Mouse (Mus musculus) layer of hippocampus, adult 11-12 months (tissue): ENCODE measurements at regions not wholly inside any gene's neighbourhood (a gene's known extent, or its start where the extent isn't known, plus 50 kb on each side); places are given as distances from the start of the nearest gene placed in this dataset.
"Not testable (repeated sequence)": the region's sequence is repeated elsewhere in the genome, so short reads cannot be mapped to it uniquely, and the experiment has no call there.

ENCODE experiments used
- DNase-seq: peaks from one replicate; pipeline ENCODE4 v3.0.0; 2022; ENCODE audit warnings: low spot score

DNA sequence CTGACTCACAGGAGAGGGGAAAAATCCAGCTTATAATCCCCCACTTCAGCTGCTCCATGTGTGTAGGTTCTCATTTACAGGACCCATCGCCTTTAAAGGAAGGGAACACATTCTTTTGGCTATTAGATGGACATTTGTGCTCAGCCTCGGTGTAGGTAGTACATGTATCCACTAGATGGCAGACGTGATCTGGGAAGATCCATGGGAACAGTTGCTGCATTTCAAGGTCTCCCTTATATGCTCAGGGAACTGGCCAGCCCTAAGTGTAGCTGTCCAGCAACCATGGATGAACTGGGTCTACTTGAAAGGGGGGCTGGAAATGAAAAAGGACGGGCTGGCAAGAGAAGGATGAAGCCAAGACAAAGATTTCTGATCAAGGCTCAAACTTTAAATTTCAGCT is 124.0 kb downstream of the Akain1 start:
- peak; percentile 70 for DNase-seq

DNA sequence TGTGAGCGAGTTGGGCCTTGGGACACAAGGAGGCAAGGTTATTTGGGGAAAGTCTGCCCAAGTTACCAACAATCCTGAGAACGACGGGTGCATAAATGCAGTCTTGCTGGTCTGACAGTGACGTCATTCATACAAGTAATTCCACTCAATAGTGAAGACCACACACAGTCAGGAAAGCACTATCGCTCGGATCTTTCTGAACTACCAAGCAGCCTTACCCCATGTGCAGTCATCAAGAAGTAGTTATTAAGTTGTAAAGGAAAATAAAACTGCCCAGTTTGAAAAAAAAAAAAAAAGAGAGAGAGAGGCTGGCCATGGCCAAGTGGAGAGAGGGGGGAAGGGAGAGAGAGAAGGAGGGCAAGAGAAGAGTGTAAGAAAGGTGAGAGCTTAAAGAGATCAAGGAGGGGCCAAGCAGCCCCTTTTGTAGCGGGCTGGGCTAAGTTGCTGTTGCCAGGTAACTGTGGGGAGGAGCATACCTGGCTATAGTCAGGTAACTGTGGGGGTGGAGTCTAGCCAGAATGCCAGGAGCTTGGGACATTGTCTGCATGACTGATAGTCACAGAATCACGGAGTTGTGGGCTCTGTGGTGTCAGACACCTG is 132.0 kb downstream of the Akain1 start:
- not testable (repeated sequence) for DNase-seq

- DNase-seq, result no peak
Observed at GRCm38 (mm10) chr17:69590553-69590952, 151.4 kb downstream of the Akain1 start.

- DNase-seq, result no peak
Observed at GRCm38 (mm10) chr17:69597773-69598295, 158.7 kb downstream of the Akain1 start.

DNA sequence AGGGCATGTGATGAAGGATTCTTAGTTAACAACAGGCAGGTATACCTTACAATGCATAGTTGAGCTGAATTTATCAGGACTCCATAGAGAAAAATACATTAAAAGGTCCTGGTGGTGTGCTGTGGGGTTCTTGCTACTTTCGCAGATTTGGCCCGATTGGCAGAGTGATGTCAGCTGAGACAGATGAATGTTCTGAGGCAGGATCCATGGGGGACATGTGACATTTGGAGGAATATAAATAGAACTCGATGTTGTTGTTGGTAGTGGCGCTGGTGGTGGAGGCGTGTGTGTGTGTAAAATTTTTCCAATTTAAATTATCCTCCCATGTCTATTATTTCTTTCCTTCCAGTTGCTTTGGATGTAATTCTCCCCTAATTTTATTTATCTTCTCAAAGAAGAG is 159.3 kb downstream of the Akain1 start:
- peak; percentile 20 for DNase-seq

DNA sequence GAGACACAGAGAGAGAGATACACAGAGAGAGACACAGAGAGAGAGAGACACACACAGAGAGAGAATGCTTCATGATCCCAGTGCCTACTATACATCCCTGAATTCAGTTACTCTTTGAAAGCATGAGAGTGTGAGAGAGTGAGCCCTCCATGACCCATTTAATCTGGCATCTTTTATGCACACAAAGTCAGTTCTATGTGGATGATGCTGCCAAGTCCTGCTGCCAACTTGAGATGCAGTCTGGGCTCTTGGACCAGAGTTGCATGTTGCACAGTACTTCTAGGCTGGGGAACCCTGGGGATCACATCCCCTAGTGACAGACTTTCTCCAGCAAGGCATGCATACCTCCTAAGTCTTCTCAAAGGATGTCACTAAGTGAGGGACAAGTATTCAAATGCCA is 164.5 kb downstream of the Akain1 start:
- no peak for DNase-seq

DNA sequence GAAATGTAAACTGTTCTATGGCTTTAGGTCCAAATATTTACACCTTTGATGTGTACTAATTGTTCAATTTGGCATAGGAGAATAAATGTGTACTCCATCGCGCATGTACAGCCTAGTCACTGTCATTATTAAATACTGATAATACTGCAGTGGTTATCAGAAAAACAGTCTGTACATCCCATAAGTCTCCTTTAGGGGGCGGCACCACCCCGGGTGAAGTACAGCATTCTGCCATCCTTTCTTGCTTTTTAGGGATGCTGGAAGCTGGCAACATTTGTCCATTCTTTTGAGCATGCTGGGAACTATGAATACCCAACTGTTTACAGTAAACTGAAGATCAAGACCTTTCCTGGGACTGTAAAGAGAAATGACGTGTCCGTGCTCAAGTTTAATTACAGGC is 165.6 kb downstream of the Akain1 start:
- peak; percentile 65 for DNase-seq

DNA sequence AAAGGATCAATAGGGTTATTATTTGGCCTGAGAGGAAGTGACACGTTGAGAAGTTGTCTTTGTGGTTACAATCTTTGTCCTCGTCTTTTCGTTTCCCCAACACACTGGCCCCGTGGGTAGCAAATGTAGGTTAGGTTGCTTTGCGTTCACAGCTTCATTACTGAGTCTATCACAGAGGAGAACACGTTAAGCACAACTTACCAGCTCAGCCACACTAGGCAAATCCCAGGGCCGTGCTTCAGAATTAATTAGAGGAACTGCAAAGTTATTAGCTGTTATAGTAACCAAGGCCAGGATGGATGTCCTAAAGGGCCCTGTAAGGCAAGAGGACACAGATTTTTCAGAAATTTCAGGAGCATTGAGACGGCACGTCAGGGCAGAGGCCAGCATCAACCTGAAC is 166.3 kb downstream of the Akain1 start:
- DNase-seq, result no peak

DNA sequence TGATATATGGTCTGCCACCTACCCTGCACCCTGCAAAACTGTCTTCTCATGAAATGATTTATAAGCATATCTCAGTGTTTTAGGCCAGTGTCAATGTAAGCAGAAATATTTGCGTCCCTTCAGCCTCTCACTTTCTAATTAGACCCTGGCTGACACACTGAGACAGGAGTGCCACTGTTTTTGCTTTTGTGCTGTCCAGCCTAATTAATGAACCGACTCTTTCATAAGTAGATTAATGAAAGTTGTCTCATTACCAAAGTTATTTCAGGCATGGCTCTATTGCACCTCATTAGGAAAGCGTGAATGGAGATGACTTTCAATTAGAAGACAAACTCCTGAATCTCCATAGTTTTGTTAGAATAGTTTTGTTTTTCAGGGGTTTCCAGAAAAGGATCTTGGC is 192.3 kb downstream of the Akain1 start:
- DNase-seq, result no peak

DNA sequence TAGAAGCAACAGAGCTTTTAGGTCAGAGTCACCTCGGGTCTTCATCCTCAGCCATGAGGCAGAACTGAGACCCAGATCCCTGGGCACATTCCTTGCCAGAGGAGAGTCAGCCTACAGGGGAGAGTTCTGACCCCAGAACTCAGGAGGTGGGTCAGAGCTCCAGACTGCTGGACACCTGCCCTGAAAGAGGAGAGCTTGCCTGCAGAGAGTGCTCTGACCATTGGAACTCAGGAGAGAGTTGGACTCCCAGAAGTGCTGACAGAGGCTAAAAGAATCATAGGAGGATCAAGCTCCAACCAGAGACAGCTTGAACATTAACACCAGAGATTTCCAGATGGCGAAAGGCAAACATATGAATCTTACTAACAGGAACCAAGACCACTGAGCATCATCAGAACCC is 211.4 kb downstream of the Akain1 start:
- DNase-seq, result not testable (repeated sequence)

DNA sequence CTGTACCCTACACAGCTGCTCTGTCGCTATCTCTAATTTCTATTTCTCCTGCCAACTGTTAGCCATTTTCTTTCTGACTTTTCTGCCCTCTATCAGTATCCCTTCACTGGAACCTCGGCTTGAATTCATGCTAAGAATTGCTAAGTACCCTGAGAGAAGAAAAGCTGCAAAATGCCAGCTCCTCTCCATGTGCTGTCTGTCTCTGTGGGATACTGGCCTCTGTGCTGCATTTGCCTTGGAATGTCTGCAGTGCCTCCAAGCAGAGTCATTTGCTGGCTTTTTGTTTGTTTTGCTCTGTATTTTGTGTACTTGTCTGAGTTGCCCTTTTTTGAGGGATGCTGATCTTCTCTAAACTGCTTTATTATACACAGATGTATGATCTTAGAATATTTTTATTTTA is 215.5 kb downstream of the Akain1 start:
- no peak for DNase-seq

GRCm38 (mm10) chr17:69672530-69672929 is 233.4 kb downstream of the Akain1 start:
- peak; percentile 50 for DNase-seq

DNA sequence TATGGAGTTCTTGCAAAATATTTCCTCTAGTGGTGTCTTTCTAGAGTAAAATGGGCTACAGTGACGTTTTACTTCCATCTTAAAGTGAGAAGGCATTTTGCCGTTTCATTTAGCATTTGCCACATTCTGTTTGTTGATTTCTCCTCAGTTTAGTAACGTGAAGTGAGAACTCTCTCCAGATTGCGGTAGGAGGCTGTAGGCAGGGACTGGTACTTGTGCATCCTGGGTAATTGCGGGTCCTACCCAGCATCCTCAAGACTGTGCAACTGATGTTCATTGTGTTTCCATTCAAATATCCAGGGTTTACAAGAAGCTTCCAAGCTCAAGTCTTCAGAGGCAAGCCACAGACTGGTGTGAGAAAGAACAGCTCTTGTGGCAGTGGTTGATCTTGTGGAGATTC is 244.0 kb downstream of the Akain1 start:
- peak; percentile 18 for DNase-seq

DNA sequence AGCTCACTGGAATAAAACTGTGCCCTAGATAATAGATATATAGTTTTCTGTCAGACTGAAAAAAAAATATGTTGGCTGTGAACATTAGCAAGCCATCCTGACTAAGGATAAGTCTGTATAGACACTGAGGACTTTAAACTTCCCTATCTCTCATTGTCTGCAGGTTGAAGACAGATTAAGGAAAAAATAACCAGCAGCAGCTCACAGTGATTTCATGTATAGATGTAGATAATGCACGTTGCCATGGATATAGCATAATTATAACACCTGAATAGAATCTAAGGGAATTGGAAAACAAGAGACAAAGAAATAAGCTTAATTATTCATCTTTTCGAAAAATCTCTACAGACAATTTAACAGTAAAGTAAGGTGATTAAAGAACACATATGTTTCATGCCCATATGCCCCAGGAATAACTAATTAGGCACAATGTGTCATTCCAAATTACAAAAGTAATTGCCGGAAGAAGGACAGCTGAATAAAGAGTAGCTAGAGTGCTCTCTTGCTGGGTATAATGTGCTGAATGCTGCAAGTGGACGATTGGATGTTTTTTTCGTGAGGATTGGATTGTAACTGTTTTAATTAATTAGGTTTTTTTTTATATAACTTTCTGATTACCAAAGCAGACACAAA is 246.6 kb downstream of the Akain1 start:
- DNase-seq, result no peak

GRCm38 (mm10) chr17:69686383-69686782 is 247.3 kb downstream of the Akain1 start:
- DNase-seq, result no peak

- DNase-seq, result peak; percentile 66
Observed at GRCm38 (mm10) chr17:69695341-69695740, 256.2 kb downstream of the Akain1 start.

GRCm38 (mm10) chr17:69727325-69727724 is 241.5 kb upstream of the Dlgap1 start:
- no peak for DNase-seq

- no peak for DNase-seq
Observed at GRCm38 (mm10) chr17:69732981-69733380, 235.9 kb upstream of the Dlgap1 start.

DNA sequence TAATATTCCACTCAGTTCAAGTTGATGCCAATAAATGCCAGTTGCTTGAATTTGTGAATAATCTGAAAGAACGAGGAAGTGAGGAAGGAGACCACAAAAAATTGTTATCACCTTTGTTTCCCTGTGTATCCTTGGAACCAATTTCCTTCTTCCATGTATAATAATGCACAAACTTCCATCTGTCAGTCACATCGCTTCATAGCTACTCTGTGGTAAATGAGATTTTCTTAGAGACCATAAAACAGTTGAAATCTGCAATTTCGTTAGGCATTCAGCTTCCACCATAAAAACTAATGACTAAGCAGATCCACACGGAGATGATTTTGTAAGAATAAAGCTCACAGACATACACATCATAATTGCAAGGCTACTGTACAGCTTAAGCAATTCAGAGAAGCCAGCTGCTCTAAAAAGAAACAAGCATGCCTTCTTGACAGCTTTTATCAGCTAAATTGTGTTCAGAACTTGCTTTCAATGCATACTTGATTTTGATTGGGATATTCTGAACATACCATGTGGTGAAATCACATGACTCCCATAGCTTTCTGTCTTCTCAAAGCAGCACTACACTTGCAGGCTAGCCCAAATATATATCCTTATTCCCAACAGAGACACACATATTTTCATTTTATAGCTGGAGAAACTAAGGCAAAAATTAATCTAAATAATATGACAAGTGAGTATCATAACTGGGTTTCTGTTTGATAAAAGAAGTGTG is 232.3 kb upstream of the Dlgap1 start:
- peak; percentile 7 for DNase-seq

DNA sequence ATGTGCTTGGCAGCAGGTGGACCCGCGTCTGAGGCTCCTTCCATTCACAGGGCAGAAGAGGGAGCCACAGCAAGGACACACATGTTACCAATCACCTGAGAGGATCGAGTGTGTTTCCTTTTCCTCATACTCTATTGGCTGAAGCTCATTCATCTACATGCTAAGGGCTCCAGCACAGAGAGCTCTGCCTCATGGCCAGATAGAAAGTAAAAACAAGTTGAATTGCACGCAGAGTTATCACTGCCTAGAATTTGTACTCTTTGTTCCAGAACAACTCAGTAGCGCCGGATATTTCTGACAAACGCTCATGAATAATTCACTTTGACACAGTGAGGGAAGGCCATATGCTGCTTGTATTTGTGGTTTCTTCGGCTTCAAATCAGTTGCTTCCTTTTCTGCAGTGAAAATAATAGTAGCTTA is 199.9 kb upstream of the Dlgap1 start:
- DNase-seq, result peak; percentile 72

GRCm38 (mm10) chr17:69770046-69770445 is 198.8 kb upstream of the Dlgap1 start:
- DNase-seq, result peak; percentile 75

GRCm38 (mm10) chr17:69781201-69781600 is 187.7 kb upstream of the Dlgap1 start:
- DNase-seq, result no peak

- DNase-seq, result no peak
Observed at GRCm38 (mm10) chr17:69786985-69787384, 181.9 kb upstream of the Dlgap1 start.
